Mouse (Mus musculus) midbrain, embryonic 16.5 days (tissue): ENCODE results near the gene Rims4. TPM values are rescaled to one million over a fixed set of nuclear protein-coding genes. Genes with fewer than 3 reads are reported as not detected.
A peak's percentile ranks its signal among the peaks of the same experiment; 100 is the strongest.

ENCODE experiments used
- ATAC-seq: fragments of 200-750 bp; cut with Nextera tagmentation; 2 replicates; pipeline ENCODE4 v1.8.0; 2017; ENCODE audit warnings: moderate TSS enrichment
- H3K27ac ChIP-seq: fragments of 300-500 bp; sonication (generic); 2 replicates; pipeline ENCODE4 v1.5.1; 2014; ENCODE audit warnings: mild to moderate bottlenecking, low read length, mixed read lengths
- H3K27me3 ChIP-seq: fragments of 300-500 bp; sonication (generic); 2 replicates; pipeline ENCODE4 v1.6.1; 2014; ENCODE audit warnings: low read depth, low read length, mixed read lengths; ENCODE audit not compliant: control insufficient read depth, insufficient read depth
- H3K36me3 ChIP-seq: fragments of 300-500 bp; sonication (generic); 2 replicates; pipeline ENCODE4 v1.6.1; 2014; ENCODE audit warnings: mild to moderate bottlenecking, low read length, moderate library complexity, mixed read lengths; ENCODE audit not compliant: control insufficient read depth, insufficient read depth
- H3K4me1 ChIP-seq: fragments of 300-500 bp; sonication (generic); 2 replicates; pipeline ENCODE4 v1.6.1; 2014; ENCODE audit warnings: mild to moderate bottlenecking, low read length, mixed read lengths; ENCODE audit not compliant: control insufficient read depth, insufficient read depth
- H3K4me2 ChIP-seq: fragments of 300-500 bp; sonication (generic); 2 replicates; pipeline ENCODE4 v1.6.1; 2014; ENCODE audit warnings: mild to moderate bottlenecking, low read length, mixed read lengths
- H3K4me3 ChIP-seq: fragments of 300-500 bp; sonication (generic); 2 replicates; pipeline ENCODE4 v1.5.1; 2014; ENCODE audit warnings: low read depth, mild to moderate bottlenecking, low read length, moderate library complexity, mixed read lengths
- H3K9ac ChIP-seq: fragments of 300-500 bp; sonication (generic); 2 replicates; pipeline ENCODE4 v1.6.1; 2014; ENCODE audit warnings: low read depth, low read length, mixed read lengths
- H3K9me3 ChIP-seq: fragments of 300-500 bp; sonication (generic); replicated peaks from 2 replicates; pipeline ENCODE4 v1.6.1; 2014; ENCODE audit warnings: mild to moderate bottlenecking, low read length, mixed read lengths; ENCODE audit not compliant: control insufficient read depth, poor library complexity, severe bottlenecking
- WGBS: fragments of 180-500 bp; shearing (Covaris S2); extraction: QIAGEN DNeasy Blood & Tissue Kit; methylation state at CpG from one replicate; pipeline ENCODE4 v1.1.7; 2014; 5-methylcytosine and 5-hydroxymethylcytosine counted together
- polyA plus RNA-seq: library from polyadenylated mRNA; unstranded; fragments of >200 nt; fragmentation: Nextera tagmentation; extraction: Ambion mirVana; gene quantifications from 2 replicates; pipeline ENCODE4 v1.2.1, GENCODE M21; 2015

The Rims4 gene
- polyA plus RNA-seq, 1 experiment from 2014 or later, result 20.4 TPM

DNA sequence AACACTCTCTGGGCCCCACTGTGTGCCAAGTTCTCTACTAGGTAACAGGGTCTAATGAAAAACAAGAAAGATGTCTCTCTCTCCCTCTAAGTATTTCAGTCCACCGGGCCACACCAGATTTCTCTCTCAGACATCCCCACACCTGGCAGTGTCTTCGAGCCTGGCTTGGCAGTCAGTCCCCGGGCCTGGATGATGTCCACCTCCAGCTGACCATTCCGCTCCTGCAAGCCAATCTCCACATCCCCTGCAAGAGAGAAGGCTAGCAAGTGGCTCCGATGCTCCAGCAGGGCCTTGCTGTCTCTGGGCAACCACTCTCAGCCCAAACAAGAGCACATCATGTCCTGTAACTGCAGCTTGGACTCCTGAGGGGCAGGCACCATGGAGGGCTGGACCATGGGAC, 53.2 kb downstream of the Rims4 start:
- H3K9me3 ChIP-seq, result no peaks in the 10 kb centered on the region
- H3K27ac ChIP-seq, result no peak overlapping the region
- peaks cover 8% of the 10 kb centered on the region; the same call in 1 of the 2 replicates for H3K36me3 ChIP-seq
- 90% methylated on average over 5 of the region's 5 CpGs for WGBS
- H3K4me3 ChIP-seq, result no peak overlapping the region
- H3K27me3 ChIP-seq, result no peaks in the 10 kb centered on the region
- no peaks in the 10 kb centered on the region for H3K4me1 ChIP-seq
- no peak overlapping the region for H3K4me2 ChIP-seq
- no peak for ATAC-seq
- no peak overlapping the region for H3K9ac ChIP-seq

DNA sequence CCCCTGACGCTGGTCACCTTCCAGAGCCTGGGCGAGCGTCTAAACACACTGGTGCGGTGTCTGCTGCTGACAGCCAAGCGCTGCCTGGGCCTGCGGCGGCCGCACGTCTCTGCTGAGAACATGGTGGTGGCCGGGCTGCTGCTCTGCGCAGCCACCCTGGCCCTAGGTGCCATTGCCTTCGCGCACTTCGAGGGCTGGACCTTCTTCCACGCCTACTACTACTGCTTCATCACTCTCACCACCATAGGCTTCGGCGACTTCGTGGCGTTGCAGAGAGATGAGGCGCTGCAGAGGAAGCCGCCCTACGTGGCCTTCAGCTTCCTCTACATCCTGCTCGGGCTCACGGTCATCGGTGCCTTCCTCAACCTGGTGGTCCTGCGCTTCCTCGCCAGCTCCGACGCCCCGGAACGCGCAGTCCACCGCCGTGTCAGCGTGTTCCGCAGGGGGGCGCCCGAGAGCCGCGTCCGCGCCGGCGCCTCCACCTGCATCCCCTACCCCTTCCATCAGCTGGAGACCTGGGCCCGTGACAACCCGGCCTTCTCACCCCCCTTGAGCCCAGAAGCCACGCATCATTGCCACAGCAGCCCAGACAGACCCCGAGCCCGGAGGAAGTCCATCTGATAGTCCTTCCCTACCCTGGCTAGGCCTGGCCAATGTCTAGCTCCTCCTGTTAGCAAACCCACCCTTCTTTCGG, 60.1 kb downstream of the Rims4 start:
- Histone ChIP-seq H3K36me3 (peaks cover 5% of the 10 kb centered on the region; the same call in 1 of the 2 replicates), H3K27ac (no peak overlapping the region), H3K9ac (no peak overlapping the region), H3K4me3 (no peak overlapping the region; the same call in 1 of the 2 replicates), H3K9me3 (no peaks in the 10 kb centered on the region), H3K4me1 (peaks cover 3% of the 10 kb centered on the region; the same call in 1 of the 2 replicates), H3K27me3 (peaks cover 45% of the 10 kb centered on the region), H3K4me2 (peak overlapping the region; percentile 48)
- WGBS, result 16% methylated on average over 50 of the region's 50 CpGs
- ATAC-seq, result peak; percentile 70

- no peaks in the 10 kb centered on the region for H3K36me3 ChIP-seq
- H3K27me3 ChIP-seq, result peaks cover 53% of the 10 kb centered on the region
- WGBS, result 82% methylated on average over 6 of the region's 6 CpGs
- no peaks in the 10 kb centered on the region for H3K9me3 ChIP-seq
- H3K4me1 ChIP-seq, result peaks cover 3% of the 10 kb centered on the region; the same call in 1 of the 2 replicates
- H3K4me2 ChIP-seq, result no peak overlapping the region
- no peak overlapping the region for H3K9ac ChIP-seq
- ATAC-seq, result no peak
- no peak overlapping the region for H3K4me3 ChIP-seq
- H3K27ac ChIP-seq, result no peak overlapping the region
These were observed 61.2 kb downstream of the Rims4 start for GRCm38 (mm10) chr2:163857233-163857632.

GRCm38 (mm10) chr2:163853461-163853901, 65.0 kb downstream of the Rims4 start, which contains the start of gene Kcnk15:
Kcnk15 (plus strand) TSS chr2:163853651.
- Histone ChIP-seq H3K27ac (no peak within 1 kb of the TSS), H3K4me3 (peak within 1 kb of the TSS; percentile 31), H3K36me3 (no peaks in the 10 kb centered on the region), H3K9ac (no peak within 1 kb of the TSS), H3K4me1 (peaks cover 3% of the 10 kb centered on the region; the same call in 1 of the 2 replicates), H3K9me3 (no peaks in the 10 kb centered on the region), H3K27me3 (peaks cover 83% of the 10 kb centered on the region), H3K4me2 (peak within 1 kb of the TSS; percentile 44)
- ATAC-seq, result peak; percentile 39; the same call in 1 of the 2 replicates
- 1% methylated on average over 34 of the region's 38 CpGs for WGBS

- no peak overlapping the region for H3K4me2 ChIP-seq
- 70% methylated on average over 4 of the region's 4 CpGs for WGBS
- no peaks in the 10 kb centered on the region for H3K4me1 ChIP-seq
- no peaks in the 10 kb centered on the region for H3K36me3 ChIP-seq
- no peak for ATAC-seq
- no peaks in the 10 kb centered on the region; the same call in none of the 2 replicates for H3K27me3 ChIP-seq
- no peaks in the 10 kb centered on the region for H3K9me3 ChIP-seq
- H3K4me3 ChIP-seq, result no peak overlapping the region
- no peak overlapping the region for H3K9ac ChIP-seq
- H3K27ac ChIP-seq, result no peak overlapping the region
These were observed 76.4 kb downstream of the Rims4 start for GRCm38 (mm10) chr2:163842043-163842442.

DNA sequence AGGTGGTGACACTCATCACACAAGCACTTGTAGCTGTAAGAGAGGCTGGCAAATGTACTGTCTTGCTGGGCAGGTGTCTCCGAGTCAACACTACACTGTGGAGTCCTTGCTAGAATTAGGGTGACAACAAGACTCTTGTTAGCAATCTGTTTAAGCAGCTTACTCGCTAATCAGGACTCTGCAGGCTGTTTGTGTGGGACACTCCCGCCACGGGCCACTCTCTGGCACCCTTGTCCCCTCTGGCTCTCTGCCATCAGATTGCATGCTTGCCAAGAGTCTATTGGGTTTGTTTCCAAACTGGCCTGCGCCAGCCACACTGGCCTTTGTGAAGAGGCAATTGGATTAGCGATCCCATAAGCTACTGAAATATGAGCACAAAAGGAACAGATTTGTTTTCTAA, 79.0 kb downstream of the Rims4 start:
- 21% methylated on average over 6 of the region's 6 CpGs for WGBS
- Histone ChIP-seq H3K4me2 (no peak overlapping the region), H3K27me3 (no peaks in the 10 kb centered on the region; the same call in none of the 2 replicates), H3K27ac (no peak overlapping the region), H3K36me3 (no peaks in the 10 kb centered on the region), H3K9ac (no peak overlapping the region), H3K9me3 (no peaks in the 10 kb centered on the region), H3K4me3 (no peak overlapping the region), H3K4me1 (no peaks in the 10 kb centered on the region)
- peak; percentile 78 for ATAC-seq

- 0 out of 2 replicates have a peak, but pooled peaks have one; percentile 51 for ATAC-seq
- Histone ChIP-seq H3K4me3 (no peak overlapping the region), H3K9ac (no peak overlapping the region), H3K9me3 (no peaks in the 10 kb centered on the region), H3K36me3 (no peaks in the 10 kb centered on the region), H3K27ac (no peak overlapping the region), H3K27me3 (no peaks in the 10 kb centered on the region; the same call in none of the 2 replicates), H3K4me1 (no peaks in the 10 kb centered on the region), H3K4me2 (no peak overlapping the region)
- 25% methylated on average over 9 of the region's 9 CpGs for WGBS
These were observed 80.4 kb downstream of the Rims4 start for GRCm38 (mm10) chr2:163838043-163838442.

GRCm38 (mm10) chr2:163831163-163831562, 87.3 kb downstream of the Rims4 start:
- ATAC-seq, result no peak
- Histone ChIP-seq H3K4me2 (no peak overlapping the region), H3K9ac (no peak overlapping the region), H3K27me3 (no peaks in the 10 kb centered on the region), H3K9me3 (no peaks in the 10 kb centered on the region), H3K36me3 (no peaks in the 10 kb centered on the region), H3K27ac (no peak overlapping the region), H3K4me3 (no peak overlapping the region), H3K4me1 (no peaks in the 10 kb centered on the region)
- 36% methylated on average over 1 of the region's 1 CpGs for WGBS

- no peak for ATAC-seq
- WGBS, result 69% methylated on average over 5 of the region's 5 CpGs
- Histone ChIP-seq H3K4me1 (no peaks in the 10 kb centered on the region), H3K27ac (no peak overlapping the region), H3K4me2 (no peak overlapping the region), H3K9ac (no peak overlapping the region), H3K36me3 (no peaks in the 10 kb centered on the region), H3K9me3 (no peaks in the 10 kb centered on the region), H3K4me3 (no peak overlapping the region), H3K27me3 (no peaks in the 10 kb centered on the region)
These were observed 92.0 kb downstream of the Rims4 start for GRCm38 (mm10) chr2:163826494-163826893.
